Mouse (Mus musculus) neutrophil, adult 5-6 weeks (primary cell): ENCODE results near the gene 4921504E06Rik. TPM values are rescaled to one million over a fixed set of nuclear protein-coding genes. Genes with fewer than 3 reads are reported as not detected.

Experiments
- ATAC-seq: fragments of 151-379, 151-347 bp; 2 replicates; pipeline ENCODE4 v1.8.0; 2017; ENCODE audit warnings: mild to moderate bottlenecking, moderate TSS enrichment; ENCODE audit not compliant: insufficient number of reproducible peaks, poor library complexity, low FRiP score, severe bottlenecking; ENCODE audit errors: extremely low read depth
- total RNA-seq: library from RNA; stranded (forward); fragments of 200-1000 nt; gene quantifications from 2 replicates; pipeline ENCODE4 v1.2.3, GENCODE M21; 2017

The 4921504E06Rik gene
- total RNA-seq, 1 experiment from 2014 or later = not detected

GRCm38 (mm10) chr2:19429691-19430690, 123.7 kb downstream of the 4921504E06Rik start:
- ATAC-seq = 0 out of 2 replicates have a peak, but pooled peaks have one; percentile 6

DNA sequence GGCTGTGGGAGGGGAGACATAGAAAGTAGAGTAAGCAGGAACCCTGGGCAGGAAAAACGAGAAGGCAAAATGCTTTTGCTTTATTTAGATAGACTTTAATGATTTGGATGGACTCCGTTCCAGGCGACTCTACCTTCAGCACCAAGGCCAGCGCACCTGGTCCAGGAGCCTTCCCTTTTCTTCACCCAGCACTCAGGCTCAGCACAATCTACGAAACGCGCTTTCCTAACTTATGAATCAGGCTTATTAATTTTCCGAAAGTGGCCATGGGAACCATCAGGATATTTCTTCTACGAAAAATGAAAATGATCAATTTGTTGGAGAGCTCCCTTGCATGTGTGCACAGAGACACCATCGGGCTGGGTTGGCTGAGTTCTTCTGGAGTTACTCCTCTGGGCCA, 124.7 kb downstream of the 4921504E06Rik start:
- ATAC-seq = no peak

DNA sequence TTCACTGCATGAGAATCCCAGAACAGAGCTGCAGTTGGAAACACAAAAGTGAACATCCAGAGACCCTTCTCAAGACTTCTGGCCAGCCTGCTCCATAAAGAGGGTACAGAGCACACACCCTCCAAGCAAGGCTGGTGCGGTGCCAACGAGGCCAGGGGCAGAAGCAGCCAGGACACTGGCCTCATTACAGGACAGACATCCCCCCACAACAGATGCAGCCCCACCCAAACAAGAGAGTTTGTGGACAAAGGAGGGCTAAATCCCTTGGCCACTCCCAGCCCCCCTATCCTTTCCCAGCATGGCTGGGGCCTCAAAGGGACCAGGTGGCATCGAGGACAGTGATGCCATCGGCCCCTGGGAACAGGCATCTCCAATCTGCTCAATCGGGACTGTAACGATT, 130.6 kb downstream of the 4921504E06Rik start:
- ATAC-seq = no peak

GRCm38 (mm10) chr2:19422226-19422625, 131.5 kb downstream of the 4921504E06Rik start:
- ATAC-seq = no peak

DNA sequence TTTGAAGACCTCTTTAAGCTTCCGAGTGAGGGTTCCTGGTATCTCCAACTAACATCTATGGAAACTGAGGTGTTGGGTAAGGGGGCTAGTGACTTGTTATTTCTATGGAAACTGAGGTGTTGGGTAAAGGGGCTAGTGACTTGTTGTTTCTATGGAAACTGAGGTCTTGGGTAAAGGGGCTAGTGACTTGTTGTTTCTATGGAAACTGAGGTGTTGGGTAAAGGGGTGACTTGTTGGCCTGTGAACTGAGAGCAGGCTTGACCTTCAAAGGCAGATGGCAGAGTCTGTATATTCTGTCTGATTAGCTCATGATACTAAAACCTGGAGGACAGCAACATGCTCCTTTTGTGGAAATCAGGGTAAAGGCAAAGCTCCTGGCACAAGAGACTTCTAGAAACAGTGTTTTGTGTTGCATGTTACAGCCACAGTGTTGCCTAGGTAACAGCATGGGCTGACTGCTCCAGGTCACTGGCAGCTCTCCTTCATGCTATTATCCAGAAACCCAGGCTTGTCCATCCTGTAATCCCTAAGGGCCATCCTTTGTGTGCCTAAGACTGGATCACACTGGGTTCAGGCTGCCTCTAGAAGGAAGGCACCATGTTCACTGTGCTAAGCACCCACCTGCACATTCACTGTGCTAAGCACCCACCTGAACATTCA, 133.9 kb downstream of the 4921504E06Rik start:
- ATAC-seq = no peak

GRCm38 (mm10) chr2:19416066-19416465, 137.6 kb downstream of the 4921504E06Rik start:
- ATAC-seq = no peak

- ATAC-seq = peak; percentile 82
Observed at GRCm38 (mm10) chr2:19415063-19415521, 138.6 kb downstream of the 4921504E06Rik start.

- ATAC-seq = 0 out of 2 replicates have a peak, but pooled peaks have one; percentile 5
Observed at GRCm38 (mm10) chr2:19414222-19414965, 139.3 kb downstream of the 4921504E06Rik start.

Other genes starting within 250 kb of the 4921504E06Rik start
- gene Msrb2, start 182.5 kb downstream of the 4921504E06Rik start, total RNA-seq = 6.4 and 6.5 TPM in 2 replicates
- gene Ptf1a, start 108.3 kb downstream of the 4921504E06Rik start, total RNA-seq = not detected in 2 replicates
- 32.0 and 33.5 TPM in 2 replicates for gene Otud1, start 103.8 kb upstream of the 4921504E06Rik start, total RNA-seq